Mouse (Mus musculus): Measurements from ENCODE around the gene Abcg4. TPM values are rescaled to one million over a fixed set of nuclear protein-coding genes. Genes with fewer than 3 reads are reported as not detected.
A peak's percentile ranks its signal among the peaks of the same experiment; 100 is the strongest.

Abcg4 gene
- total and polyA plus RNA-seq, 3 experiments: 4.1 to 17.1 TPM; not detected in 1

DNA sequence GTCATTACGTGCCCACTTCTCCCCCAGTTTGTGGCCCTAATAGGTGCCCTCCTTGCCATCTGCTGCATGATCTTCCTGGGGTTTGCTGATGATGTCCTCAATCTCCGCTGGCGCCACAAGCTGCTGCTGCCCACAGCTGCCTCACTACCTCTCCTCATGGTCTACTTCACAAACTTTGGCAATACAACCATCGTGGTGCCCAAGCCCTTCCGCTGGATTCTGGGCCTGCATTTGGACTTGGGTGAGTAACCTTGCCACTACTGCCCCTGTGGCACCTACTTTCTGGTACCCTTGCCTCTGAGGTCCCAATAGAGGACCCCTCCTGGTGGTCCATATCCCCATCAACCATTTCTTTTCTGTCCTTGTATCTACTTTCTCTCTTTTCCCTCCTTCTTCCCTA is 39.5 kb upstream of the Abcg4 start:
- peaks cover 11% of the 10 kb centered on the region; the same call in 1 of the 2 replicates for H3K79me2 ChIP-seq (ENCODE audit: control insufficient read depth, insufficient read depth, low read length, poor library complexity)
- no peaks in the 10 kb centered on the region for H3K27me3 ChIP-seq (ENCODE audit: control insufficient read depth in 1 of 2, insufficient read depth in 2 of 2, low read length in 2 of 2)
- H3K4me3 ChIP-seq (ENCODE audit: control insufficient read depth in 1 of 2, insufficient read depth in 1 of 2, low read depth in 2 of 2, low read length in 2 of 2): no peak overlapping the region
- no peak overlapping the region for H3K27ac ChIP-seq (ENCODE audit: control insufficient read depth, low read depth, low read length)
- no peak overlapping the region for H3K9ac ChIP-seq (ENCODE audit: control insufficient read depth, low read depth, low read length, poor library complexity, severe bottlenecking)
- H3K36me3 ChIP-seq (ENCODE audit: control insufficient read depth in 1 of 2, insufficient read depth in 2 of 2, low read length in 2 of 2): peaks cover 0 to 3% of the 10 kb centered on the region in 2 experiments; a peak in 1 of 4 replicates
- TF ChIP-seq ETS1 (IDR thresholded peaks at IDR 0.05; ENCODE audit: low read depth, low read length): no peak
- no peak for TF ChIP-seq SIN3A (IDR thresholded peaks at IDR 0.05; ENCODE audit: low read length)
- no peak for TF ChIP-seq MYC (IDR thresholded peaks at IDR 0.05; ENCODE audit: low read depth, low read length)
- TF ChIP-seq BHLHE40 (IDR thresholded peaks at IDR 0.05; ENCODE audit: borderline replicate concordance, low read depth, low read length): no peak
- no peak for TF ChIP-seq POLR2A (IDR thresholded peaks at IDR 0.05; ENCODE audit: control insufficient read depth in 1 of 2, insufficient read depth in 1 of 2, low read depth in 1 of 2, low read length in 2 of 2, poor library complexity in 1 of 2)
- no peak for TF ChIP-seq MYB (IDR thresholded peaks at IDR 0.05; ENCODE audit: low read depth, low read length)
- no peak for TF ChIP-seq ZKSCAN1 (IDR thresholded peaks at IDR 0.05; ENCODE audit: low read depth, low read length)
- no peak for TF ChIP-seq NELFE (IDR thresholded peaks at IDR 0.05; ENCODE audit: low read depth, low read length)
- no peak for TF ChIP-seq ZMIZ1 (IDR thresholded peaks at IDR 0.05; ENCODE audit: low read depth, low read length)
- no peak for TF ChIP-seq MXI1 (IDR thresholded peaks at IDR 0.05; ENCODE audit: low read depth, low read length)
- TF ChIP-seq USF1 (IDR thresholded peaks at IDR 0.05; ENCODE audit: low read depth, low read length): no peak
- no peak for TF ChIP-seq ELF1 (IDR thresholded peaks at IDR 0.05; ENCODE audit: low read depth, low read length)
- no peak for TF ChIP-seq JUND (IDR thresholded peaks at IDR 0.05; ENCODE audit: low read depth, low read length)
- TF ChIP-seq ZC3H11A (IDR thresholded peaks at IDR 0.05; ENCODE audit: low read depth, low read length): no peak
- TF ChIP-seq E2F4 (IDR thresholded peaks at IDR 0.05; ENCODE audit: borderline replicate concordance, low read depth, low read length): no peak
- TF ChIP-seq CTCF (IDR thresholded peaks at IDR 0.05 in 2 of 3, conservative IDR thresholded peaks at IDR 0.05 in 1 of 3; ENCODE audit: control insufficient read depth in 1 of 3, insufficient read depth in 1 of 3, low read depth in 2 of 3, low read length in 3 of 3, poor library complexity in 1 of 3, severe bottlenecking in 1 of 3): no peak
- H3K9me3 ChIP-seq (replicated peaks; ENCODE audit: insufficient read depth, low read length): no peaks in the 10 kb centered on the region
- H3K4me1 ChIP-seq (ENCODE audit: control insufficient read depth in 1 of 2, insufficient read depth in 2 of 2, low read length in 2 of 2): peaks cover 2 to 9% of the 10 kb centered on the region in 2 experiments; a peak in 3 of 4 replicates
- DNase-seq (ENCODE audit: low read depth, low spot score): no peak

GRCm38 (mm10) chr9:44327064-44327711 is 38.8 kb upstream of the Abcg4 start:
- no peaks in the 10 kb centered on the region for H3K9me3 ChIP-seq (replicated peaks; ENCODE audit: insufficient read depth, low read length)
- TF ChIP-seq NELFE (IDR thresholded peaks at IDR 0.05; ENCODE audit: low read depth, low read length): 0 out of 2 replicates have a peak, but pooled peaks have one; percentile 1
- 0 out of 2 replicates have a peak, but pooled peaks have one; percentile 15 for TF ChIP-seq E2F4 (IDR thresholded peaks at IDR 0.05; ENCODE audit: borderline replicate concordance, low read depth, low read length)
- TF ChIP-seq MYC (IDR thresholded peaks at IDR 0.05; ENCODE audit: low read depth, low read length): 0 out of 2 replicates have a peak, but pooled peaks have one; percentile 20
- no peak for TF ChIP-seq BHLHE40 (IDR thresholded peaks at IDR 0.05; ENCODE audit: borderline replicate concordance, low read depth, low read length)
- no peaks in the 10 kb centered on the region for H3K27me3 ChIP-seq (ENCODE audit: control insufficient read depth in 1 of 2, insufficient read depth in 2 of 2, low read length in 2 of 2)
- peak overlapping the region; percentile 54 to 82 for H3K4me3 ChIP-seq (ENCODE audit: control insufficient read depth in 1 of 2, insufficient read depth in 1 of 2, low read depth in 2 of 2, low read length in 2 of 2)
- peaks cover 0 to 3% of the 10 kb centered on the region in 2 experiments; a peak in 1 of 4 replicates for H3K36me3 ChIP-seq (ENCODE audit: control insufficient read depth in 1 of 2, insufficient read depth in 2 of 2, low read length in 2 of 2)
- H3K9ac ChIP-seq (ENCODE audit: control insufficient read depth, low read depth, low read length, poor library complexity, severe bottlenecking): peak overlapping the region; percentile 90
- H3K79me2 ChIP-seq (ENCODE audit: control insufficient read depth, insufficient read depth, low read length, poor library complexity): peaks cover 11% of the 10 kb centered on the region; the same call in 1 of the 2 replicates
- H3K4me1 ChIP-seq (ENCODE audit: control insufficient read depth in 1 of 2, insufficient read depth in 2 of 2, low read length in 2 of 2): peaks cover 2 to 9% of the 10 kb centered on the region in 2 experiments; a peak in 3 of 4 replicates
- peak overlapping the region; percentile 96 for H3K27ac ChIP-seq (ENCODE audit: control insufficient read depth, low read depth, low read length)
- peak; percentile 63 for DNase-seq (ENCODE audit: low read depth, low spot score)

All from MEL (cell line).